Mouse (Mus musculus) spleen, adult 2 months (tissue): ENCODE results near the gene Senp3.

ENCODE experiments used
- CTCF ChIP-seq: fragments of 200-500 bp; IDR thresholded peaks from 2 replicates; pipeline ENCODE4 v1.5.1; 2011; ENCODE audit warnings: mild to moderate bottlenecking, inconsistent platforms; ENCODE audit not compliant: insufficient read depth, insufficient read length, insufficient replicate concordance; ENCODE audit errors: extremely low read depth
- POLR2A ChIP-seq: fragments of 200-500 bp; IDR thresholded peaks from 2 replicates; pipeline ENCODE4 v1.6.1; 2011; ENCODE audit warnings: low read depth, low read length, inconsistent platforms

DNA sequence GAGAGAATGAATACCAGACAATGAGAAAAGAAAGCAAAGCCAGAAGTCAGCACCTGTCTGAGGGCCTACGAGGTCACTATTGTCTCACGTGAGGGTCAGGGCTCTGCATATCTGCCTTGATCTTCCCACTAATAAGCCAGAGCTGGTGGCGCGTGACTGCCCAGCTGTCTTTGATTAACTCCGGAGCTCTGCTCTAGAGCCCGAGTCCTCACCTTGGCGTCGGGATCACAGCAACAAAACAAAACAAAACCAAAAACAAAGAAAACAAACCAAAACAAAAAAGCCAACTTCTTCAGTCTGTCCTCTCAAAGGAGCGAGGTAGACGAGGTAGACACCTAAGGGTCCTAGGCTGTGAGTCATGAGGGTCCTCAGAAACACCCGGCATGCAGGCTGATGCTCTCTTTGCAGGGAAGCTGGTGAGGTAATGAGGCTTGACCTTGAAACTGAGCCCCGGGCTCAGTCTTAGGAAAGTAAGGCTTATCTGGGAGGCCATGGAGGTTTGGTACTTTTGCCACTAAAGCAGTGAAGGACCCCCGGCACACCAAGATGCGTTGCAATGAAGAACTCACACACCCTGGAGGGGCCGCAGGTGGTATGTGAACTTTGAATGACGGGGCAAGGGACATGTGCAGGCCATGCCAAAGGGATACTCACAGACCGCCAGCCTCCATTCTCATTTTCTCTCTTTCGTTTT lies 32.9 kb upstream of the Senp3 start:
- TF ChIP-seq CTCF (no peak), POLR2A (no peak)
